Mouse (Mus musculus) CH12.LX (cell line): ENCODE data around the gene Eps8. TPM values are rescaled to one million over a fixed set of nuclear protein-coding genes. Genes with fewer than 3 reads are reported as not detected.

ENCODE experiments used
- DNase-seq: peaks from one replicate; pipeline ENCODE4 v3.0.0-alpha.2; 2013; ENCODE audit errors: extremely low read depth
- H3K27ac ChIP-seq: 2 replicates; pipeline ENCODE4 v1.5.1; 2012; ENCODE audit warnings: low read depth, mild to moderate bottlenecking, control low read depth, moderate library complexity; ENCODE audit not compliant: insufficient read depth
- H3K27me3 ChIP-seq: replicated peaks from 2 replicates; pipeline ENCODE3; 2012; ENCODE audit warnings: inconsistent platforms
- H3K36me3 ChIP-seq, 2 experiments: replicated peaks in 1 of 2; 2 replicates each; pipeline versions ENCODE3 to v1.6.1; 2012; ENCODE audit warnings: inconsistent platforms in 1 of 2, low read length in 1 of 2, mild to moderate bottlenecking in 1 of 2, mixed read lengths in 1 of 2, moderate library complexity in 1 of 2; ENCODE audit not compliant: control insufficient read depth in 1 of 2, insufficient read depth in 1 of 2
- H3K4me1 ChIP-seq, 2 experiments: 2 replicates each; pipeline ENCODE4 v1.6.1; 2012; ENCODE audit warnings: inconsistent platforms in 1 of 2, moderate library complexity in 1 of 2; ENCODE audit not compliant: insufficient read depth in 2 of 2, control insufficient read depth in 1 of 2
- H3K4me2 ChIP-seq: 2 replicates; pipeline ENCODE4 v1.6.1; 2012; ENCODE audit warnings: low read depth, mild to moderate bottlenecking, control low read depth; ENCODE audit not compliant: poor library complexity, insufficient read depth, severe bottlenecking
- H3K4me3 ChIP-seq, 3 experiments: fragments of 150-350 bp in 1 of 3; sonication (generic) in 1 of 3; replicated peaks in 1 of 3; 2 replicates each; pipeline versions ENCODE3 to v1.5.1; 2011 to 2012; ENCODE audit warnings: low read depth in 2 of 3, low read length in 2 of 3, mild to moderate bottlenecking in 2 of 3, moderate library complexity in 2 of 3, control low read depth in 1 of 3, improper control_type of control experiment in 1 of 3, inconsistent platforms in 1 of 3, mixed read lengths in 1 of 3; ENCODE audit not compliant: poor library complexity in 1 of 3
- H3K79me2 ChIP-seq: replicated peaks from 2 replicates; pipeline ENCODE4 v1.6.1; 2012; ENCODE audit warnings: mild to moderate bottlenecking, moderate library complexity; ENCODE audit not compliant: control insufficient read depth, poor library complexity, insufficient read depth, severe bottlenecking; ENCODE audit errors: extremely low read depth
- H3K9ac ChIP-seq: 2 replicates; pipeline ENCODE4 v1.6.1; 2012; ENCODE audit warnings: low read depth, mild to moderate bottlenecking, control low read depth, moderate library complexity; ENCODE audit not compliant: insufficient read depth
- H3K9me3 ChIP-seq: replicated peaks from 2 replicates; pipeline ENCODE3; 2012; ENCODE audit warnings: low read length, inconsistent platforms, mixed read lengths
- BHLHE40 ChIP-seq: IDR thresholded peaks from 2 replicates; pipeline ENCODE4 v1.6.1; 2011; ENCODE audit warnings: mild to moderate bottlenecking, low read depth, low read length, improper control_type of control experiment
- CTCF ChIP-seq, 2 experiments: IDR thresholded peaks in 1 of 2; conservative IDR thresholded peaks in 1 of 2; 2 replicates each; pipeline ENCODE4 v1.5.1; 2011 to 2012; ENCODE audit warnings: low read depth in 2 of 2, low read length in 2 of 2, improper control_type of control experiment in 1 of 2, inconsistent platforms in 1 of 2, mild to moderate bottlenecking in 1 of 2, moderate library complexity in 1 of 2
- E2F4 ChIP-seq: IDR thresholded peaks from 2 replicates; pipeline ENCODE4 v1.6.1; 2011; ENCODE audit warnings: low read depth, low read length, improper control_type of control experiment; ENCODE audit not compliant: insufficient replicate concordance
- ELF1 ChIP-seq: IDR thresholded peaks from 2 replicates; pipeline ENCODE4 v1.6.1; 2014; ENCODE audit warnings: low read depth, mild to moderate bottlenecking, inconsistent platforms, low read length, improper control_type of control experiment
- HCFC1 ChIP-seq: IDR thresholded peaks from 2 replicates; pipeline ENCODE4 v1.6.1; 2012; ENCODE audit warnings: low read depth, mild to moderate bottlenecking, inconsistent platforms, low read length, improper control_type of control experiment
- IRF4 ChIP-seq: IDR thresholded peaks from 2 replicates; pipeline ENCODE4 v1.6.1; 2014; ENCODE audit warnings: low read depth, mild to moderate bottlenecking, inconsistent platforms, low read length, improper control_type of control experiment
- JUN ChIP-seq: IDR thresholded peaks from 2 replicates; pipeline ENCODE4 v1.6.1; 2011; ENCODE audit warnings: low read depth, mild to moderate bottlenecking, low read length, improper control_type of control experiment, moderate library complexity; ENCODE audit not compliant: insufficient read depth
- KAT2A ChIP-seq: IDR thresholded peaks from 2 replicates; pipeline ENCODE4 v1.6.1; 2012; ENCODE audit warnings: low read length, improper control_type of control experiment, inconsistent platforms; ENCODE audit not compliant: insufficient replicate concordance
- MAFK ChIP-seq: IDR thresholded peaks from 2 replicates; pipeline ENCODE4 v1.6.1; 2011; ENCODE audit warnings: low read length, improper control_type of control experiment; ENCODE audit not compliant: insufficient replicate concordance
- MAX ChIP-seq: IDR thresholded peaks from 2 replicates; pipeline ENCODE4 v1.6.1; 2011; ENCODE audit warnings: low read length, improper control_type of control experiment
- MAZ ChIP-seq: IDR thresholded peaks from 2 replicates; pipeline ENCODE4 v1.6.1; 2012; ENCODE audit warnings: low read depth, mild to moderate bottlenecking, inconsistent platforms, low read length, improper control_type of control experiment, moderate library complexity
- MYC ChIP-seq: IDR thresholded peaks from 2 replicates; pipeline ENCODE4 v1.6.1; 2011; ENCODE audit warnings: low read depth, mild to moderate bottlenecking, improper control_type of control experiment, low read length
- NELFE ChIP-seq: IDR thresholded peaks from 2 replicates; pipeline ENCODE4 v1.6.1; 2011; ENCODE audit warnings: low read depth, low read length, improper control_type of control experiment
- NRF1 ChIP-seq: IDR thresholded peaks from 2 replicates; pipeline ENCODE4 v1.6.1; 2014; ENCODE audit warnings: low read depth, mild to moderate bottlenecking, inconsistent platforms, low read length, improper control_type of control experiment, moderate library complexity
- RAD21 ChIP-seq: IDR thresholded peaks from 2 replicates; pipeline ENCODE4 v1.6.1; 2011; ENCODE audit warnings: low read depth, mild to moderate bottlenecking, low read length, improper control_type of control experiment, moderate library complexity
- RCOR1 ChIP-seq: conservative IDR thresholded peaks from 2 replicates; pipeline ENCODE4 v1.6.1; 2012; ENCODE audit warnings: low read depth, mild to moderate bottlenecking, inconsistent platforms, low read length, improper control_type of control experiment
- SMC3 ChIP-seq: IDR thresholded peaks from 2 replicates; pipeline ENCODE4 v1.6.1; 2011; ENCODE audit warnings: low read depth, low read length, improper control_type of control experiment
- TBP ChIP-seq: conservative IDR thresholded peaks from 2 replicates; pipeline ENCODE4 v1.6.1; 2011; ENCODE audit warnings: low read depth, low read length, improper control_type of control experiment
- TCF12 ChIP-seq: IDR thresholded peaks from 2 replicates; pipeline ENCODE4 v1.6.1; 2014; ENCODE audit warnings: low read depth, mild to moderate bottlenecking, inconsistent platforms, low read length, improper control_type of control experiment
- ZC3H11A ChIP-seq: IDR thresholded peaks from 2 replicates; pipeline ENCODE4 v1.6.1; 2012; ENCODE audit warnings: low read depth, mild to moderate bottlenecking, inconsistent platforms, low read length, improper control_type of control experiment
- ZMIZ1 ChIP-seq: IDR thresholded peaks from 2 replicates; pipeline ENCODE4 v1.6.1; 2012; ENCODE audit warnings: low read depth, mild to moderate bottlenecking, inconsistent platforms, low read length, improper control_type of control experiment
- ZNF384 ChIP-seq: IDR thresholded peaks from 2 replicates; pipeline ENCODE4 v1.6.1; 2012; ENCODE audit warnings: low read depth, low read length, improper control_type of control experiment, inconsistent platforms
- dilution Hi-C: fragments of 300-500 bp; cut with MboI; formaldehyde crosslinking; loops from 2 replicates; pipeline ENCODE4 v1.14.3; 2020; ENCODE audit warnings: low sequenced_read_pairs; ENCODE audit not compliant: extremely low pct_unique_long_range_greater_than_20kb, extremely low pct_ligation_motif_present
- in situ Hi-C: fragments of 300-500 bp; cut with MboI; formaldehyde crosslinking; loops from 3 replicates; pipeline ENCODE4 v1.14.3; 2019; ENCODE audit warnings: low sequenced_read_pairs, low pct_ligation_motif_present, low pct_unique_long_range_greater_than_20kb, mixed read lengths
- polyA plus RNA-seq: library from polyadenylated mRNA; unstranded; fragments of >175 nt; gene quantifications from 2 replicates; pipeline ENCODE4 v1.2.1, GENCODE M21; 2012; ENCODE audit warnings: low read depth; ENCODE audit not compliant: insufficient read length
- total RNA-seq, 2 experiments: library from RNA; depleted of rRNA; stranded (reverse); fragments of 300-350 nt in 1 of 2; fragments of >200 nt in 1 of 2; gene quantifications; 2 replicates each; pipeline ENCODE4 v1.2.3; 2012 to 2014

Eps8 gene
- total and polyA plus RNA-seq, 3 experiments: 2.2 to 7.4 (median 2.2) TPM

- H3K4me2 ChIP-seq: no peak overlapping the region
- no peak for TF ChIP-seq RAD21
- no peak for TF ChIP-seq MAX
- no peak for TF ChIP-seq JUN
- TF ChIP-seq MYC: no peak
- TF ChIP-seq TBP: no peak
- TF ChIP-seq NELFE: no peak
- no peak for TF ChIP-seq ZC3H11A
- TF ChIP-seq HCFC1: no peak
- TF ChIP-seq MAFK: no peak
- TF ChIP-seq BHLHE40: no peak
- TF ChIP-seq RCOR1: no peak
- TF ChIP-seq, all 38 proteins: peak for 0
- Histone ChIP-seq H3K9ac (no peak overlapping the region), H3K27me3 (no peaks in the 10 kb centered on the region), H3K79me2 (no peaks in the 10 kb centered on the region), H3K27ac (no peak overlapping the region), H3K4me1 (0 out of 4 replicates have a peak, but pooled peaks cover 0 to 4% of the 10 kb centered on the region in 2 experiments), H3K36me3 (peaks cover 0 to 11% of the 10 kb centered on the region in 2 experiments), H3K4me3 (no peak overlapping the region), H3K9me3 (peaks cover 2% of the 10 kb centered on the region)
- DNase-seq: no peak
- dilution Hi-C loops: no loop called here
- in situ Hi-C loops: no loop called here
Observed at GRCm38 (mm10) chr6:137592582-137592981, 62.1 kb downstream of the Eps8 start.

- in situ Hi-C loops (no loop called here), dilution Hi-C loops (no loop called here)
- H3K27ac ChIP-seq: no peak overlapping the region
- H3K9ac ChIP-seq: no peak overlapping the region
- 0 out of 4 replicates have a peak, but pooled peaks cover 0 to 4% of the 10 kb centered on the region in 2 experiments for H3K4me1 ChIP-seq
- no peaks in the 10 kb centered on the region for H3K9me3 ChIP-seq
- no peaks in the 10 kb centered on the region for H3K79me2 ChIP-seq
- no peaks in the 10 kb centered on the region for H3K27me3 ChIP-seq
- no peak overlapping the region for H3K4me2 ChIP-seq
- TF ChIP-seq HCFC1: no peak
- no peak overlapping the region for H3K4me3 ChIP-seq
- H3K36me3 ChIP-seq: peaks cover 0 to 11% of the 10 kb centered on the region in 2 experiments
- DNase-seq: no peak
Observed at GRCm38 (mm10) chr6:137589245-137589618, 65.4 kb downstream of the Eps8 start.

- H3K27me3 ChIP-seq: no peaks in the 10 kb centered on the region
- dilution Hi-C loops: no loop called here
- no peak overlapping the region for H3K9ac ChIP-seq
- H3K4me2 ChIP-seq: no peak overlapping the region
- no peak for TF ChIP-seq ZMIZ1
- TF ChIP-seq ZC3H11A: no peak
- TF ChIP-seq E2F4: no peak
- TF ChIP-seq ZNF384: no peak
- no peak for TF ChIP-seq NRF1
- TF ChIP-seq MAZ: no peak
- TF ChIP-seq MAFK: no peak
- no peak for TF ChIP-seq CTCF (conservative IDR thresholded peaks at IDR 0.05 in 1 of 2, IDR thresholded peaks at IDR 0.05 in 1 of 2; ENCODE audit: low read depth in 2 of 2, low read length in 2 of 2)
- no peak for TF ChIP-seq NELFE
- TF ChIP-seq SMC3: no peak
- TF ChIP-seq KAT2A: no peak
- no peak for TF ChIP-seq IRF4
- TF ChIP-seq TBP: no peak
- TF ChIP-seq ELF1: no peak
- no peak for TF ChIP-seq TCF12
- peaks cover 0 to 11% of the 10 kb centered on the region in 2 experiments for H3K36me3 ChIP-seq
- no peaks in the 10 kb centered on the region for H3K9me3 ChIP-seq
- H3K4me1 ChIP-seq: 0 out of 4 replicates have a peak, but pooled peaks cover 0 to 4% of the 10 kb centered on the region in 2 experiments
- in situ Hi-C loops: no loop called here
- no peaks in the 10 kb centered on the region for H3K79me2 ChIP-seq
- no peak for DNase-seq
- H3K27ac ChIP-seq: no peak overlapping the region
- H3K4me3 ChIP-seq: no peak overlapping the region
Observed at GRCm38 (mm10) chr6:137588481-137589244, 66.0 kb downstream of the Eps8 start.
